Mouse (Mus musculus) CH12.LX (cell line): ENCODE measurements around the gene Cdk14.

ENCODE experiments used
- CTCF ChIP-seq, 2 experiments: IDR thresholded peaks in 1 of 2; conservative IDR thresholded peaks in 1 of 2; 2 replicates each; pipeline ENCODE4 v1.5.1; 2011 to 2012; ENCODE audit warnings: low read depth in 2 of 2, low read length in 2 of 2, improper control_type of control experiment in 1 of 2, inconsistent platforms in 1 of 2, mild to moderate bottlenecking in 1 of 2, moderate library complexity in 1 of 2
- E2F4 ChIP-seq: IDR thresholded peaks from 2 replicates; pipeline ENCODE4 v1.6.1; 2011; ENCODE audit warnings: low read depth, low read length, improper control_type of control experiment; ENCODE audit not compliant: insufficient replicate concordance
- HCFC1 ChIP-seq: IDR thresholded peaks from 2 replicates; pipeline ENCODE4 v1.6.1; 2012; ENCODE audit warnings: low read depth, mild to moderate bottlenecking, inconsistent platforms, low read length, improper control_type of control experiment
- MEF2A ChIP-seq: IDR thresholded peaks from 2 replicates; pipeline ENCODE4 v1.6.1; 2014; ENCODE audit warnings: low read depth, mild to moderate bottlenecking, inconsistent platforms, low read length, improper control_type of control experiment, borderline replicate concordance
- POLR2A ChIP-seq: IDR thresholded peaks from 2 replicates; pipeline ENCODE4 v1.6.1; 2011; ENCODE audit warnings: low read depth, mild to moderate bottlenecking, improper control_type of control experiment, low read length
- TBP ChIP-seq: conservative IDR thresholded peaks from 2 replicates; pipeline ENCODE4 v1.6.1; 2011; ENCODE audit warnings: low read depth, low read length, improper control_type of control experiment

DNA sequence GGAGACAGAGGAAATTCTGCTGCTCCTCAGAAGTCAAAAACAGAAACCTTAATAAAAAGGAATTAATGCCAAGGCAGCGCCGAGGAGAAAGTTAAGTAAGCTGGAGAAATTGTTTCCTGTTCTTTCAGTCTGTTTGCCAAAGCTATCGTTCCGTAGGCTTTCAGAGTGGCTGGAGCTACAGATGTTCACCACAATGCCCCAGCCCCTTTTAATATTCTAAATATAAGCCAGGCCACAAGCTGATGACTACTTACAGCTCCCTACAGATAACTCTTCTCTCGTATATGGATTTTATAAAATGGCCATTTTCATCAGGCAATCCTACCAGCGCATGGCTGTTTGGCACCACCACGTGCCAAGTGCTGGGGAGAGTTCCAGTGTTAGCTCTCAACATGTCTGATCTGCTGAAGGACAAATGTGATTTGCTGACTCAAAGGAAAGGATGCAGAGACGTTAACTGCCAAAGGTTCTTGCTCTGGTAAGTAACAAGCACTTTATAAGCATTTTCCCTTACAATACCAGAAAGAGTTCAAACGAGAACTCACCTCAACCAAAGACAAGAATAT is 106.8 kb downstream of the Cdk14 start:
- no peak for TF ChIP-seq POLR2A
- TF ChIP-seq CTCF (conservative IDR thresholded peaks at IDR 0.05 in 1 of 2, IDR thresholded peaks at IDR 0.05 in 1 of 2; ENCODE audit: low read depth in 2 of 2, low read length in 2 of 2) = no peak
- no peak for TF ChIP-seq E2F4
- no peak for TF ChIP-seq TBP
- no peak for TF ChIP-seq MEF2A
- no peak for TF ChIP-seq HCFC1
